Mouse (Mus musculus): ENCODE measurements around the gene Lsamp. TPM values are rescaled to one million over a fixed set of nuclear protein-coding genes. Genes with fewer than 3 reads are reported as not detected.
"Not testable (repeated sequence)": the region's sequence is repeated elsewhere in the genome, so short reads cannot be mapped to it uniquely, and the experiment has no call there.

Lsamp gene
- polyA plus RNA-seq, 1 experiment from 2014 or later = 0.72 TPM

GRCm38 (mm10) chr16:40471967-40472366 lies 487.8 kb downstream of the Lsamp start:
- no peak for DNase-seq (ENCODE audit: low spot score)

- no peak for DNase-seq (ENCODE audit: low spot score)
These were observed 507.4 kb downstream of the Lsamp start for GRCm38 (mm10) chr16:40491606-40492005.

GRCm38 (mm10) chr16:40504262-40504960 lies 520.2 kb downstream of the Lsamp start:
- no peak for DNase-seq (ENCODE audit: low spot score)

GRCm38 (mm10) chr16:40509146-40510030 lies 525.2 kb downstream of the Lsamp start:
- no peak for DNase-seq (ENCODE audit: low spot score)

- DNase-seq (ENCODE audit: low spot score) = no peak
These were observed 552.6 kb downstream of the Lsamp start for GRCm38 (mm10) chr16:40536754-40537153.

GRCm38 (mm10) chr16:40549663-40550062 lies 565.5 kb downstream of the Lsamp start:
- no peak for DNase-seq (ENCODE audit: low spot score)

- DNase-seq (ENCODE audit: low spot score) = no peak
These were observed 571.4 kb downstream of the Lsamp start for GRCm38 (mm10) chr16:40555608-40556007.

- DNase-seq (ENCODE audit: low spot score) = no peak
These were observed 573.6 kb downstream of the Lsamp start for GRCm38 (mm10) chr16:40557680-40558249.

- no peak for DNase-seq (ENCODE audit: low spot score)
These were observed 583.3 kb downstream of the Lsamp start for GRCm38 (mm10) chr16:40567431-40567941.

GRCm38 (mm10) chr16:40572085-40572745 lies 588.1 kb downstream of the Lsamp start:
- DNase-seq (ENCODE audit: low spot score) = no peak

- DNase-seq (ENCODE audit: low spot score) = no peak
These were observed 597.9 kb downstream of the Lsamp start for GRCm38 (mm10) chr16:40582076-40582475.

- DNase-seq (ENCODE audit: low spot score) = no peak
These were observed 609.0 kb downstream of the Lsamp start for GRCm38 (mm10) chr16:40593161-40593560.

- no peak for DNase-seq (ENCODE audit: low spot score)
These were observed 617.5 kb downstream of the Lsamp start for GRCm38 (mm10) chr16:40601431-40602387.

GRCm38 (mm10) chr16:40607509-40607908 lies 623.3 kb downstream of the Lsamp start:
- DNase-seq (ENCODE audit: low spot score) = no peak

- DNase-seq (ENCODE audit: low spot score) = not testable (repeated sequence)
These were observed 632.5 kb downstream of the Lsamp start for GRCm38 (mm10) chr16:40616697-40617096.

- not testable (repeated sequence) for DNase-seq (ENCODE audit: low spot score)
These were observed 636.9 kb downstream of the Lsamp start for GRCm38 (mm10) chr16:40621086-40621485.

GRCm38 (mm10) chr16:40627159-40627558 lies 643.0 kb downstream of the Lsamp start:
- DNase-seq (ENCODE audit: low spot score) = no peak

- DNase-seq (ENCODE audit: low spot score) = no peak
These were observed 655.6 kb downstream of the Lsamp start for GRCm38 (mm10) chr16:40639621-40640371.

GRCm38 (mm10) chr16:40652800-40653199 lies 668.6 kb downstream of the Lsamp start:
- no peak for DNase-seq (ENCODE audit: low spot score)

Measured in thymus, postnatal 0 days (tissue).